Mouse (Mus musculus) hindlimb bud, embryonic 11.5 days (tissue): ENCODE results near the gene Ncor1.

Experiments used
- DNase-seq: peaks from one replicate; pipeline ENCODE4 v3.0.0-alpha.2; 2012; ENCODE audit warnings: low read depth, low spot score; ENCODE audit errors: extremely low spot score

Gene Ncor1

DNA sequence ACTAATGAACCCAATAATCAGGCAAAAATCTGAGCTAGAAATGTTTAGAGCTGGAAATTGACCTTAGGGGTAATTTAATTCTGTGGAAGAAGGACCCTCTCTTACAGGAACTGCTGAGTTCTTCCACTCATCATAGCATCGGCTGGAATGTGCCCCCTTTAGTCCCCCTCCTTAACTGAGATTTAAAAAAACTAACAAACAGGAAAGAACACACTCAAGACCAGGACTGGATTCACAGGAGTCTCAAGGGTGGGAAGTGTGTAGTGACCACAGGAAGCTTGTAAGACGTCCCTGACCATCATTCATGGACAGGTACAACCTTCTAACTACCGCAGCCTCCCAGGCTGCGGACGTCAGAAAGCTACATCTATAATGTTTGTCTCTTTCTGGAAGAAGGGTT, 187.5 kb downstream of the Ncor1 start:
- no peak for DNase-seq

DNA sequence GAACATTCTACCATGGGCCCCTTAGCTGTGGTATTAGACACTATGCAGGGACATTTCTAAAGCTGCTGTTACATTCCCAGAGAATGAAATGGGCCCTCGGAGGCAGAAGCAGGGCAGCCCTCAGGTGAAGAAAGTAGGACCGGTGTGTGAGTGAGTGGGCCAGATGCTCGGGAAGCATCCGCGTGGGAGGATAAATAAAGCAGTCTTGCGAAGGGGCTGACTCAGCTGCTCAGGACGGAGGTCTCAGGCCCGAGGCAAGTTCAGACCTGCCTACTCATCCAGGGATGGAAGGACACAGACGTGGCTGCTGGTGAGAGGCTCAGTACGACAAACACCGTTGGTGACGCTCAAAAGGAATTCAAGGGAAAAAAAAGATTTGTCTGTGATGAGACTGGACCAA, 189.2 kb downstream of the Ncor1 start:
- no peak for DNase-seq

DNA sequence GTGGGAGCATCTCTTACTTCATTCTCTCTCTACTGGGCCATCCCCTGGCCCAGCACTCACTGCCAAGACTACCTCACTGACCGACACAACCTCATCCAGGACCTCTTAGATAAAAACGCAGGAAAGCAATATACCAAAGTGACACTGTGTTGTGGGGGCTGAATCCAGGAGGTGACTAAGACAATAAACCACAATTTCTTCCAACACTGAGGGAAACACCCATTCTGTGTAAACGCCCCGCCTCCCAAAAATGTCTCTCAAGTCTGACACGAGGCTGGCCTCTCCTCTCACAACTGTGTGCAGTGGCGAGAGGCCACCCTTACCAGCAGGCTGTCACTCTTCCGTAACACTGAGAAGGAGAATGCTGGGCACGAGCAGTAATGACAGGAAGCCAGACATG, 190.0 kb downstream of the Ncor1 start:
- DNase-seq: no peak

DNA sequence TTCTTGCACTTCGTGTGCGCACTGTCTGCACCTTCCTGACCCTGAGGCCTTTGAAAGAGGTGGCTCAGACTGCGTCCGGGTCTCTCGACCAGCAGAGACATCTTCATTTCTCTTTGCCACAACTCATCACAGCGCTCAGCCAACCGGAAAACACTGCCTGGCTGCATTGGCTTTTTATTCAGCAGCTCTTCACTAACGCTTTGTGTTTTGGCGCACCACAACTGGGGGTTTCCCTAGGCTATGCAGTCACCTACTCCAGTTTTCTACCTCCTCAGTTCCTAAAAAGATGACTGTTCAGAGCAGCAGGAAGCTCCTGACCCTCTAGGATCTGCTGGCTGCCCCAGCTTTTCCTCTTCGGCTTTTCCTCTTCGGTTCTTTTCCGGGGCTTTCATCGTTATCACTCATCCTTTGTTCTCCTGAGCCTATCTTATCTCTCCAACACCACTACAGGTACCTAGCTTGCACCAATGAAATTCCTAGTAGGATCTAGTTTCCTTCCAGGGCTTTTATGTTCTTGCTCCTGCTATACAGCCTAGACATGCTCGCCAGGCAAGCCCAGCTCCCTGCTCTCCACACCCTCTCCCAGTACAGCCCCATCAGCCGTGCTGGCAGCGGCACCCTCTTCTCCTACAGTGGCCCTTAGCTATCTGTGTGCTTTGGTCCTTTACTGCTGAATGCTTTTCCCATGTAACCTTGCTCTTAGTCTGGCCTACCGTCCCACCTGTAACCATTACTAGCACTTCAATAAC, 191.7 kb downstream of the Ncor1 start:
- no peak for DNase-seq
